Mouse (Mus musculus): Measurements from ENCODE around the gene Rab17. TPM values are rescaled to one million over a fixed set of nuclear protein-coding genes. Genes with fewer than 3 reads are reported as not detected.

Gene Rab17
- polyA plus RNA-seq (2012; ENCODE audit: low replicate concordance) = 0.10 TPM in 1 of 2 replicates, not detected in the other

DNA sequence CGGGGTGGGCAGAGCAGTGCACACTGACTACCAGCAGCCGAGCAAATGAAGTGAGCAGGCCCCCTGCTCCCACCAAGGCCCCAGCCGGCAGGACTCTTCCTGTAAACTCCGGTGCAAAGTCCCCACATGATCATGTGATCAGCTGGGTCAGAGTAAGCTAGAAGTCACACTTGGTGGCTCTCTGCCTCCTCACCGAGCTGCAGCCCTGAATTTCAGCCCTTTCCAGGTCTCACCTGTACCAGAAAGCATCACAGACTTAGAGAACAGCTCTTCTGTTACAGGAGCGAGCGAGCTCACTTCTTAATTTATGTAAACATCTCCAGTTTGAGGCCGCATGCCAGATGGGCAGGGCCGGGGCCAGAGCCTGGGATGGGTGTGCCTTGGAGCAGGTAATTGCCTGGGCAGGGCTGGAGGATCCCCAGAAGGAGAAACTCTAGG lies at the start of gene Rab17:
Gene Rab17 (minus strand): TSS at position 315 of the 438 bp plus-strand sequence.

GRCm38 (mm10) chr1:90998268-90998890 lies 28.9 kb upstream of the Rab17 start, which contains the start of gene Lrrfip1:
TSS of gene Lrrfip1 (plus strand) at chr1:90998737.

DNA sequence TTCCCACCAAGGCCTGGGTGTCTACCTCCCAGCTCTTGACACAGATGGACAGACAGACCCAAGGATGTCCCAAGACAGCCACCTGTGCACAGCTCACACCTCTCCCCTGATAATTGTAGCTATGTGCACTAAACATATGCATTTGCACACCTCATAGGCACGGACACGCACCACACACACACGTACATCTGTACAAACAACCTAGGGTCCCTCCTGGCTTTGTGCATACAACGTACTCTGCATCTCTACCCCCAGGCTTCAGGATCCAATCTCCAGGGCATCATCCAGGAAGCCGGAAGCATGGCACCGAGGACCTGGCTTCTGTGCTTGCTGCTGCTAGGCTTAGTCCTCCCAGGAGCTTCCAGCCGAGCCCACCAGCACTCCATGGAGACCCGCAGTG lies 16.7 kb downstream of the Rab17 start, which contains the start of gene Prlh:
Gene Prlh (plus strand): TSS at position 301 of the 400 bp plus-strand sequence.

GRCm38 (mm10) chr1:90914948-90915569 lies 54.4 kb downstream of the Rab17 start, which contains the start of gene Mlph:
TSS of gene Mlph (plus strand) at chr1:90915085.

Other genes with a start within 250 kb of the Rab17 start
- 0.01 and 0.12 TPM in 2 replicates for gene Col6a3, start 125.7 kb downstream of the Rab17 start, polyA plus RNA-seq (2012; ENCODE audit: low replicate concordance)
- gene Mlph, start 54.6 kb downstream of the Rab17 start, polyA plus RNA-seq (2012; ENCODE audit: low replicate concordance) = not detected in 2 replicates
- gene Prlh, start 16.6 kb downstream of the Rab17 start, polyA plus RNA-seq (2012; ENCODE audit: low replicate concordance) = not detected in 2 replicates
- 22.8 and 45.6 TPM in 2 replicates for gene Lrrfip1, start 29.1 kb upstream of the Rab17 start, polyA plus RNA-seq (2012; ENCODE audit: low replicate concordance)
- 0.04 TPM in 1 of 2 replicates, not detected in the other for gene Rbm44, start 175.4 kb upstream of the Rab17 start, polyA plus RNA-seq (2012; ENCODE audit: low replicate concordance)
- 21.5 and 38.6 TPM in 2 replicates for gene Ramp1, start 210.2 kb upstream of the Rab17 start, polyA plus RNA-seq (2012; ENCODE audit: low replicate concordance)

All from hematopoietic multipotent progenitor cell, adult 10-12 weeks (in vitro differentiated cells).